Mouse (Mus musculus): ENCODE measurements around the gene Zfp319.
"Not testable (repeated sequence)": the region's sequence is repeated elsewhere in the genome, so short reads cannot be mapped to it uniquely, and the experiment has no call there.

- not testable (repeated sequence) for TF ChIP-seq CTCF, EP300 (IDR thresholded peaks at IDR 0.05; ENCODE audit: low read depth)
These were observed 47.2 kb upstream of the Zfp319 start for GRCm38 (mm10) chr8:95378928-95379327.
